Mouse (Mus musculus) kidney, adult 2 months (tissue): Measurements from ENCODE around the gene Pgf.

Experiments used
- CTCF ChIP-seq: fragments of 200-500 bp; conservative IDR thresholded peaks from 2 replicates; pipeline ENCODE4 v1.5.1; 2011; ENCODE audit warnings: low read depth, mild to moderate bottlenecking, control low read depth, low read length, moderate library complexity, mixed read lengths; ENCODE audit not compliant: insufficient read depth, insufficient read length
- POLR2A ChIP-seq: fragments of 200-500 bp; IDR thresholded peaks from one replicate; pipeline ENCODE4 v1.6.1; 2011; ENCODE audit warnings: low read depth, low read length, control low read depth

DNA sequence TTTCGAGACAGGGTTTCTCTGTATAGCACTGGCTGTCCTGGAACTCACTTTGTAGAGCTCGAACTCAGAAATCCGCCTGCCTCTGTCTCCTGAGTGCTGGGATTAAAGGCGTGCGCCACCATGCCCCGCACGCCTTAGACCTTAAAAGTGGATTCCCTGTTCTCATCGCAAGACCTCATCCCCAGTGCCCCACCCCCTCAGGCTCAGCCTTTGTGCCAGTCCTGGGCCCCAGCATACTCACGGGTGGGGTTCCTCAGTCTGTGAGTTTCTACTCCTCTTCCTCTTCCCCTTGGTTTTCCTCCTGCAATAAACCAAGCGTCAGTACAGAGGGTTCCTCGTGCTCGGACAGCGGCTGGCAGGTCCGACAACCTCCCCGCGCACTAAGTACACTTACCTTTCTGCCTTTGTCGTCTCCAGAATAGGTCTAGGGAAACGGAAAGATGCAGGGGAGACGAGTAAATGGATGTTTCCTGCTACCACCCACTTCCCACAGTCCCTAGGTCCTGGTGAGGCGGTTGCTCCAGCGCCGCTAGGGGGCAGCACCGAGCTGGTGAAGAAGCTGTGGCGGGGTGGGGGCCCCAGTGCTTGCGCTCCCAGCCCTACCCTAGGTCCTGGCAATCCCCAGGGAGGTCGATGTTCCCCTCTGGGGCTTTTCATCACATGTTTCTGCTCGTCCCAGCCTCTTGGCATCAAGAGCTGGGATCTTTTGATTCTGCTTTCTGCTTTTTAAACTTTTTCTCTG is 8.3 kb downstream of the Pgf start:
- TF ChIP-seq CTCF (peak; percentile 79), POLR2A (no peak)
